Mouse (Mus musculus) forebrain, embryonic 10.5 days (tissue): ENCODE data around the gene Ubqln5. TPM values are rescaled to one million over a fixed set of nuclear protein-coding genes. Genes with fewer than 3 reads are reported as not detected.

Source experiments
- DNase-seq: peaks from one replicate; pipeline ENCODE4 v3.0.0-alpha.2; 2017; ENCODE audit warnings: low spot score; ENCODE audit errors: extremely low spot score
- H3K27ac ChIP-seq: fragments of 300-500 bp; sonication (generic); 2 replicates; pipeline ENCODE4 v1.5.1; 2016; ENCODE audit warnings: mild to moderate bottlenecking
- H3K27me3 ChIP-seq: fragments of 300-500 bp; sonication (generic); 2 replicates; pipeline ENCODE4 v1.6.1; 2016; ENCODE audit warnings: mild to moderate bottlenecking; ENCODE audit not compliant: poor library complexity, severe bottlenecking
- H3K36me3 ChIP-seq: fragments of 300-500 bp; sonication (generic); replicated peaks from 2 replicates; pipeline ENCODE4 v1.6.1; 2016; ENCODE audit warnings: mild to moderate bottlenecking, moderate library complexity
- H3K4me1 ChIP-seq: fragments of 300-500 bp; sonication (generic); 2 replicates; pipeline ENCODE4 v1.6.1; 2016
- H3K4me3 ChIP-seq: fragments of 300-500 bp; sonication (generic); 2 replicates; pipeline ENCODE4 v1.5.1; 2016; ENCODE audit warnings: mild to moderate bottlenecking, moderate library complexity
- H3K9me3 ChIP-seq: fragments of 300-500 bp; sonication (generic); 2 replicates; pipeline ENCODE4 v1.6.1; 2016; ENCODE audit warnings: mild to moderate bottlenecking, moderate library complexity
- WGBS: fragments of 180-500 bp; shearing (Covaris S2); methylation state at CpG from one replicate; pipeline ENCODE4 v1.1.7; 2016; 5-methylcytosine and 5-hydroxymethylcytosine counted together
- polyA plus RNA-seq: library from polyadenylated mRNA; unstranded; fragments of >200 nt; fragmentation: Nextera tagmentation; extraction: Ambion mirVana; gene quantifications from 2 replicates; pipeline ENCODE4 v1.2.1, GENCODE M21; 2016

Ubqln5 gene
- not detected in 2 replicates for polyA plus RNA-seq

DNA sequence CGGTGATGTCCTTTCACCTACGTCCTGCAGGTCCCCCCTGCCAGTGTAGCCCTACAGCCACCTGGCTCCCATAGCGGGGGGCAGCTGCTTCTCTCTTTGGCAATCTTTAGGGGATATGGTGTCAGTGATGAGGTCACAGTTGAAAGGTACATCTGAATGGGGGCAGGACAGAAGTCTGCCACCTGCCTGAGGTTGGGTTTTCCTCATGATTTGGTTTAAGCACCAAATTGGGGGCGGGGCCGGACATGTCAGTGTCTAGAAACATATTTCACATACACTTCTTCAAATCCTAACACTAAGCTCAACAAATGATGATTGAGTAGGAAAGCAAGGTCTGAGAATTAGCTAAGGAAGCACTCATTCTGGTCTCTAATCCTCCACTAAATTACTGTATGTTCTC lies at the start of gene Ubqln5:
TSS of gene Ubqln5 (minus strand) at position 101 of the 400 bp plus-strand sequence.
- Histone ChIP-seq H3K4me1 (no peaks in the 10 kb centered on the region), H3K4me3 (no peak within 1 kb of the TSS), H3K27ac (no peak within 1 kb of the TSS), H3K9me3 (peaks cover 6% of the 10 kb centered on the region; the same call in 1 of the 2 replicates), H3K36me3 (no peaks in the 10 kb centered on the region), H3K27me3 (no peaks in the 10 kb centered on the region)
- no peak for DNase-seq
- 96% methylated on average over 5 of the region's 5 CpGs for WGBS

DNA sequence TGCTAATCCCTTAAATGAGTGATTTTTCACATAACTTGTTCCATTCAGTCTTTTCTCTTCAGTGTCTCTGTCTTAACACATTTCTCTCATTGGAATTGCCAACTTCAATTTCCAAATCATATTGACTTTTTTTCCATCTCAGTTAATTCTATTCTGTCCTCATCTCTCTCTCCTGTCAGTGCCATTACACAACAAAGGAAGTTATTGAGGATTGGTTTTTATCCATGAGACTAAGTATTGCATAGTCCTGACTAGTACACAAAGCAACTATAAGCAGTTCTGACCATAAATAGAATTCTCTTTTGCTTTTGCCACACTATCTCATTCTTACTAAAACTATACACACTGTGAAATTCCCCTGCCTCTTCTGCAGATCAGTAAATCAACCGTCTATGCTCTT lies 49.4 kb upstream of the Ubqln5 start:
- Histone ChIP-seq H3K4me1 (no peaks in the 10 kb centered on the region), H3K27me3 (no peaks in the 10 kb centered on the region), H3K4me3 (no peak overlapping the region), H3K36me3 (no peaks in the 10 kb centered on the region), H3K27ac (no peak overlapping the region), H3K9me3 (no peaks in the 10 kb centered on the region)
- DNase-seq = no peak
- WGBS = 98% methylated on average over 1 of the region's 1 CpGs

DNA sequence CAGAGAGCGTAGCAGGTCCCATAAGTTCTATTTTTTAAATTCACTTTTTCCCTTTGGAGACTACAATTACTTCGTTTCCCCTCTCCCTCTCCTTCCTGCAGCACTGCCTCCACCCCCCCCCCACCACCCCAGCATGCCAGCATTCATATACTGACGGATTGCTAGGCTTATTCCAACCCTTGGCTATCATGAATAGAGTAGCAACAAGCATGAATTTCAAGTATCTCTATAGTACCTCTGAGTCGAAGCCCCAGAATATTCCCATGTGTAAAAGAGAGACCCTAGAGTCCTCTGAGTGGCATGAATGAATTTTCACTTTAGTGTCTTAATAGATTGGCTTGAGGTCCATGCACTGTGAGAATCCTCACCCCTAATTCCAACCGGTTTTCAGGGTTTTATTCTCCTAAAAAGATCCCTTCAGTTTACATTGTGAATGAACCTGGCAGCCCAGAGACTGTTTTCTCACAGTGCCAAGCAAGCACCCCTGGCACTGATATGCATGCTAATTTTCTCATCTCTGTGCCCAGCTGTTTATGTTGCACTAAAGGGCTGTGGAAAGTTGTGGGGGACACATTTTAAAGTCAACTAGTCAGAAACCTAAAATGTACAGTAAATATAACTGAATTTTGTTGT lies 48.9 kb upstream of the Ubqln5 start:
- WGBS = 76% methylated on average over 5 of the region's 5 CpGs
- H3K27me3 ChIP-seq = no peaks in the 10 kb centered on the region
- no peak overlapping the region for H3K4me3 ChIP-seq
- H3K27ac ChIP-seq = no peak overlapping the region
- H3K4me1 ChIP-seq = no peaks in the 10 kb centered on the region
- H3K9me3 ChIP-seq = no peaks in the 10 kb centered on the region
- no peak for DNase-seq
- no peaks in the 10 kb centered on the region for H3K36me3 ChIP-seq

DNA sequence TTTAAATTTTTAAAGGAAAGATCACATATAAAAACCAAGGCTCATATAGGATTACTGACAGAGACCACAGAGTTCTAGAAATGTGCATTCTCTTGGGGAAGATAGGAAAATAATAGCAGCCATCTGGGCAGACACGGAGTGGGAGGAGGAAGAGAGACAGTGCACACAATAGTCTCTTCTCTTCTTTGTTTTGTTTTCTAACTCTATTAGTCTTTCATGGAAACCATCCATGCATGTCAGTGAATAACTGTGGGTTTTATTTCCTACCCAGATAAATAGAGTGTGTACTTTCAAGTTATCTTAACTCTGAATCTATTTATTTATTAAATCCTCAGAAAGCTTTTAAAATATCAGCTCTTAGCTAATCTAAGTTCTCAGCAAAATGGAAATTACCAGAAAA lies 45.5 kb upstream of the Ubqln5 start:
- no peak overlapping the region for H3K4me3 ChIP-seq
- H3K9me3 ChIP-seq = no peaks in the 10 kb centered on the region
- DNase-seq = no peak
- WGBS = 38% methylated on average over 1 of the region's 1 CpGs
- H3K27ac ChIP-seq = no peak overlapping the region
- H3K27me3 ChIP-seq = no peaks in the 10 kb centered on the region
- no peaks in the 10 kb centered on the region for H3K4me1 ChIP-seq
- no peaks in the 10 kb centered on the region for H3K36me3 ChIP-seq

DNA sequence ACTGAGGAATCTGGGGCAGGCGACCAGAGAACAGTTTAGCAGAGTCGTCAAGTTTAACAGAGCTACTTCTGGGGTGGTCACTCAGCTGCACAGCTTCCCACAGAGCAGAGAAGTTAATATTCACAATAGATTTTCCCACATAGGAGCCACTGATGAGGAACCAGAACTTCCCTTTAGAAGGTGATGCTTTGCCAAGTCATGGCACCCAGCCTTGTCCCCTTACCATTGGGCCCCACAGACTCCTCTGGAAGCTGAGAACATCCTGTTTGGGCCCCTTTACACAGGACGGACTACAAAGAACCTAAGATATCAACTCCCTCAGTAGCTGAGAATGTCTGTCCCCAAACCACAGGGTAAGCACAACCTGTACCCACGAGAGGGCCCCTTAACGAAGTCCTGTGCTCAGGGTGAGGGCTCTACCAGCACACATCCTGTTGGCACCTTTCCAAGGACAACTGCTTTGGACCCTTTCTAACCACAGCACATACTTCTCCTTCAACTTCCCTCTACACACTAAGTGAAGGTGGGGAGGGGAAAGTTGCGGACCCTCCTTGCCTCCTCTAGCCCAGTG lies 40.1 kb upstream of the Ubqln5 start:
- Histone ChIP-seq H3K9me3 (no peaks in the 10 kb centered on the region), H3K27me3 (no peaks in the 10 kb centered on the region), H3K36me3 (no peaks in the 10 kb centered on the region), H3K4me1 (no peaks in the 10 kb centered on the region), H3K27ac (no peak overlapping the region), H3K4me3 (no peak overlapping the region)
- WGBS = 88% methylated on average over 6 of the region's 6 CpGs
- no peak for DNase-seq

DNA sequence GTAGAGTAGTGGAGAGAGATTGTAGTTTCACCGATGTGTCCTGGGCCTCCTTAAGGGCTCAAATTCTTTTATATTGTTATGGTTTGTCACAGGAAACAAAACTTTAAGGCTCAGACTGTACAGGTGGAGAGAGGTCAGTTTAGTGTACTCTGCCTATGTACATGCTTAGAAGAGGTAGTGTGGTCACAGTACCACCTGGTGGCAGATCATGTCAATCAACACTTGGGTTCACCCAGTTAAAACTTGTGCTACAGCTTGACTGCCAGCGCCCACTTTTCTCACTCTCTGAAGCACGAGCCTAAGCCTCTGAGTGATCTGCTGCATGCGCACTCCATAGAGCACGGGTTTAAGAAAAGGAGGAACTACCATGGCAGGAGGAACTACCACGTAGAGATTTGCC lies 37.5 kb upstream of the Ubqln5 start:
- Histone ChIP-seq H3K4me1 (no peaks in the 10 kb centered on the region), H3K9me3 (no peaks in the 10 kb centered on the region), H3K4me3 (no peak overlapping the region), H3K36me3 (no peaks in the 10 kb centered on the region), H3K27ac (no peak overlapping the region), H3K27me3 (no peaks in the 10 kb centered on the region)
- DNase-seq = no peak
- WGBS = 88% methylated on average over 6 of the region's 6 CpGs

DNA sequence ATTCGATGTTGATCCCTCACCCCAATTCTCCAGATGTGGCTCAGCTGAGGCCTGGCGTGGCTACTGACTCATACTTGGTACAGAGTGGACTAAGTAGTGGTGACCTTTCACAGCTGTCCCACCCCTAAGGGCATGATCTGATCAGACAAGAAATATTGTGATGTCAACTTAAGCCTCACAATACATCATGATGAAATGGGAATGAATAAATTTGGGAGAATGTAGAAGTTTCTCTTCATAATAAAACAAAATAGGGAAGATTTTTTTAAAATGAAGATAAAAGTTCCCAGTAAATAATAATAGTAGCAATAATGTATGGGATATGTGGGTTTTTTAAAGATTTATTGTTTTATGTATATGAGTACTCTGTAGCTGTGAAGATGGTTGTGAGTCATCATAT lies 20.8 kb upstream of the Ubqln5 start, which contains the start of gene Ubqlnl:
TSS of gene Ubqlnl (minus strand) at position 101 of the 400 bp plus-strand sequence.
- Histone ChIP-seq H3K9me3 (no peaks in the 10 kb centered on the region), H3K27me3 (no peaks in the 10 kb centered on the region), H3K4me3 (no peak within 1 kb of the TSS), H3K27ac (no peak within 1 kb of the TSS), H3K4me1 (no peaks in the 10 kb centered on the region), H3K36me3 (no peaks in the 10 kb centered on the region)
- WGBS = 85% methylated on average over 2 of the region's 2 CpGs
- no peak for DNase-seq

DNA sequence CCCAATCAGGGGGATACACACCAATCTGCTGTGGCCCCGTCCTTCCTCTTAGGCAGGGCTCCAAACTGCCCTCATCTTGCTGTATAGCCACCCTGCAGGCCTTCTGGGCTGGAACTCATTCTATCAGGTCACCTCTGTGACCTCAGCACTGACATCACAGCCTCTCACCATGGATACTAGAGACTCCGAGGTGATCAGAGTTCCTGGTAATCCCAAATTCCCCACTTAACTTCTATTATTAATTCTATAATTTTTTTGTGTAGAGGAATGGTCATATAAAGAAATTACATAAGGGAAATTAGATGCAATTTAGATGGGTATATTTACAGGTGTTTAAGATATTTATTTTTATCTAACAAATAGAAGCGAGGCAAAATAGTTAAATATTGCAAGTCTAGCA lies 13.6 kb upstream of the Ubqln5 start, which contains the start of gene Ubqln3:
TSS of gene Ubqln3 (minus strand) at position 101 of the 400 bp plus-strand sequence.
- 86% methylated on average over 3 of the region's 3 CpGs for WGBS
- no peak within 1 kb of the TSS for H3K4me3 ChIP-seq
- no peak within 1 kb of the TSS for H3K27ac ChIP-seq
- H3K27me3 ChIP-seq = no peaks in the 10 kb centered on the region
- H3K9me3 ChIP-seq = no peaks in the 10 kb centered on the region
- no peaks in the 10 kb centered on the region for H3K36me3 ChIP-seq
- DNase-seq = no peak
- no peaks in the 10 kb centered on the region for H3K4me1 ChIP-seq

DNA sequence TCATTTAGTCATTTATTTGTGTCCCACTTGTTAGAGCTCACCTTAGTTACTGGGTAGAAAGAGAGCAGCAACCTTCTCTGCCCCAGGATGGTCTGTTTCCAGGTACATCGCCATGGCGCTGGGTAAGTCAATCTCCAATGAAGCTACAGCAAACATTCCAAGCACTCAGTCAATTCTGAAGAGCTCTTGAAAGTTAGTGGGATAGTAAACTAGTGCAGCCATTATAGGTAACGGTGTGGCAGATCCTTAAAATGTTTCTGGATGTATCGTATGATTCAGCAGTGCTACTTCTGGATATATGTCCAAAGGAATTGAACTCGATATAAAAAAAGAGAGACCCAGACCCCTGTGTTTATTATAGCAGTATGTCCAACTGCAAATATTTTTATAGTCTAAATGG lies 7.7 kb upstream of the Ubqln5 start, which contains the start of gene Olfr643:
TSS of gene Olfr643 (minus strand) at position 101 of the 400 bp plus-strand sequence.
- H3K27me3 ChIP-seq = no peaks in the 10 kb centered on the region
- H3K36me3 ChIP-seq = no peaks in the 10 kb centered on the region
- WGBS = 93% methylated on average over 5 of the region's 5 CpGs
- no peak within 1 kb of the TSS for H3K27ac ChIP-seq
- H3K4me1 ChIP-seq = no peaks in the 10 kb centered on the region
- DNase-seq = no peak
- H3K9me3 ChIP-seq = no peaks in the 10 kb centered on the region
- H3K4me3 ChIP-seq = no peak within 1 kb of the TSS

DNA sequence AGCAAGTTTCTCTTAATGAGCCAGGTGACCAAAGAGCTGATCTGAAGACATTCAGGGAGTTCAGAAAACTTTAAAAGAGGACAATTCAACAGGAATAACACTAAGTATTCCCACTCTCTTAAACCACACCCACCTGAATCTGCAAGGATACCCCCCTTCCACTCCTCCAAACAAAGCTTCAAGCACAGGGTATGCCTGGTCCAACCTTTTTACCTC lies 25.0 kb downstream of the Ubqln5 start, which contains the start of gene Olfr646:
TSS of gene Olfr646 (plus strand) at position 117 of the 216 bp plus-strand sequence.
- Histone ChIP-seq H3K27ac (no peak within 1 kb of the TSS), H3K36me3 (no peaks in the 10 kb centered on the region), H3K4me3 (no peak within 1 kb of the TSS), H3K9me3 (no peaks in the 10 kb centered on the region), H3K4me1 (no peaks in the 10 kb centered on the region), H3K27me3 (no peaks in the 10 kb centered on the region)
- no peak for DNase-seq

DNA sequence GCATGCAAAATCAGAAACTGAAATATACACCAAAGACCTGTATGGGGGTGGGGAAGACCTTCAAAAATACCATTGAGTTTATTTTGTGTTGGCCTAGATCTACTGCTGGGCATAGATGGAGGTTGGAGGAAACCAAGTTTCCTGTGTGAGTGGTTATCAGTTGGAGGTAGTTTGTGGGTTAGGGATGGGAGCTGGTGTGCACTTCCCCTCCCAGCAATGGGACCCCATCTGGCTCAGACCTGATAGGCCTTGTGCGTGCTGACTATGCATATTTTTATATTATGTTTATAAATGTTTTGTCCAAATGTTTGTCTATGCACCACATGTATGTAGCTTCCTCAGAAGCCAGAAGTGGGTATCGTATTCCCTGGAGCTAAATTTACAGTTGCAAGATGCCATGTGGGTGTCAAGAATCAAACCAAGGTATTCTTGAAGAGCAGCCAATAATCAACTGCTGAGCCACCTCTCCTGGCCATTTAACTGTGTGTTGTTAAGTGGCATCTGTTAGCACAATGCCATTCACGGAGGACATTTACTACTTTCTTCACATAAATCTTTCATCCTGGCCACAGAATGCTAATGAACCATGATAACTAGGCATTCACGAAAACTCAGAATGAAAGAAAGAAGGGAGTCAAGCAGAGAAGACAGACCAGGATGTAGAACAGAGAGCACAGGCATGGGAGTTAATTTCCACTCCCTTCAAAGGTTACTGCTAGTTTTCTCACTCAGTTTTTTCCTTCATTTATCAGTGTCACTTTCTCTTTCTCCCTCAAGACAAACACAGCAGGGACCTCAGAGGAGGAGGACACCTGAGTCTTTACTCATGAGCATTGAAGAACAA lies 25.5 kb downstream of the Ubqln5 start:
- Histone ChIP-seq H3K36me3 (no peaks in the 10 kb centered on the region), H3K4me3 (no peak overlapping the region), H3K27ac (no peak overlapping the region), H3K27me3 (no peaks in the 10 kb centered on the region), H3K4me1 (no peaks in the 10 kb centered on the region), H3K9me3 (no peaks in the 10 kb centered on the region)
- WGBS = 71% methylated on average over 4 of the region's 4 CpGs
- DNase-seq = no peak

DNA sequence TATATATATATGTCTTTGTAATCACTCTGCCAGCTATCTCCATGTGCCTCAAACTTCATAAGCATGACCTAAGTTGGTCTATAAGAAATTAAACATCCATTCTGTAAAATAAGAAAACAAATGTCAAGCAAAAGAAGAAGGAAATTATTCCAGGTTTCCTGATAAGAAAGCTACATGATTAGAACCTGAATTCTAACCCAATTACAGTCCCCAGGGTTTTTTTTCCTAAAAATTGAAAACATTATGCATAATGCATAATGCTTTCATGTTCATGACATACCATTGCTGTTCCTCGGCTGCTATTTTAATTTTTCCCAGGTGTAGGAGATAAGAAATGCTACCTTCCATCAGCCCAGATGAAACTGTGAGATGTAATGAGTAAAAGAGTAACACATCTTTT lies 44.3 kb downstream of the Ubqln5 start, which contains the start of gene Olfr645:
TSS of gene Olfr645 (minus strand) at position 101 of the 400 bp plus-strand sequence.
- no peaks in the 10 kb centered on the region for H3K4me1 ChIP-seq
- H3K9me3 ChIP-seq = no peaks in the 10 kb centered on the region
- no peak within 1 kb of the TSS for H3K4me3 ChIP-seq
- H3K27me3 ChIP-seq = no peaks in the 10 kb centered on the region
- no peaks in the 10 kb centered on the region for H3K36me3 ChIP-seq
- DNase-seq = no peak
- WGBS = 84% methylated on average over 1 of the region's 1 CpGs
- no peak within 1 kb of the TSS for H3K27ac ChIP-seq
